Mouse (Mus musculus) liver, postnatal 0 days (tissue): ENCODE data around the gene Lrrk2.

Experiments
- CTCF ChIP-seq: sonication (generic); IDR thresholded peaks from 2 replicates; pipeline ENCODE4 v1.5.1; 2016; ENCODE audit warnings: antibody characterized with exemption, low read depth
- EP300 ChIP-seq: IDR thresholded peaks from 2 replicates; pipeline ENCODE4 v1.6.1; 2016; ENCODE audit warnings: antibody characterized with exemption, low read depth, mild to moderate bottlenecking

- TF ChIP-seq EP300 (no peak), CTCF (no peak)
These were observed 48.5 kb upstream of the Lrrk2 start for GRCm38 (mm10) chr15:91624475-91624874.
